Mouse (Mus musculus) kidney, embryonic 14.5 days (tissue): ENCODE measurements at regions not wholly inside any gene's neighbourhood (a gene's known extent, or its start where the extent isn't known, plus 50 kb on each side); places are given as distances from the start of the nearest gene placed in this dataset.
"Not testable (repeated sequence)": the region's sequence is repeated elsewhere in the genome, so short reads cannot be mapped to it uniquely, and the experiment has no call there.

ENCODE experiments used
- ATAC-seq: fragments of 200-750 bp; cut with Nextera tagmentation; 2 replicates; pipeline ENCODE4 v1.8.0; 2017; ENCODE audit warnings: moderate number of reproducible peaks, mild to moderate bottlenecking, moderate TSS enrichment, moderate library complexity; ENCODE audit not compliant: low FRiP score, low TSS enrichment
- H3K27ac ChIP-seq: fragments of 300-500 bp; sonication (generic); 2 replicates; pipeline ENCODE4 v1.5.1; 2014; ENCODE audit warnings: low read depth, mild to moderate bottlenecking, low read length, moderate library complexity, mixed read lengths
- H3K27me3 ChIP-seq: fragments of 300-500 bp; sonication (generic); 2 replicates; pipeline ENCODE4 v1.6.1; 2014; ENCODE audit warnings: mild to moderate bottlenecking, low read length; ENCODE audit not compliant: control insufficient read depth, insufficient read depth
- H3K36me3 ChIP-seq: fragments of 300-500 bp; sonication (generic); 2 replicates; pipeline ENCODE4 v1.6.1; 2014; ENCODE audit warnings: low read length, mixed read lengths; ENCODE audit not compliant: control insufficient read depth, insufficient read depth
- H3K4me1 ChIP-seq: fragments of 300-500 bp; sonication (generic); 2 replicates; pipeline ENCODE4 v1.6.1; 2014; ENCODE audit warnings: low read length, mixed read lengths; ENCODE audit not compliant: control insufficient read depth, insufficient read depth
- H3K4me2 ChIP-seq: fragments of 300-500 bp; sonication (generic); replicated peaks from 2 replicates; pipeline ENCODE4 v1.6.1; 2014; ENCODE audit warnings: low read depth, mild to moderate bottlenecking, low read length
- H3K4me3 ChIP-seq: fragments of 300-500 bp; sonication (generic); 2 replicates; pipeline ENCODE4 v1.5.1; 2014; ENCODE audit warnings: mild to moderate bottlenecking, low read length
- H3K9ac ChIP-seq: fragments of 300-500 bp; sonication (generic); 2 replicates; pipeline ENCODE4 v1.6.1; 2014; ENCODE audit warnings: low read depth, mild to moderate bottlenecking, low read length, moderate library complexity
- H3K9me3 ChIP-seq: fragments of 300-500 bp; sonication (generic); 2 replicates; pipeline ENCODE4 v1.6.1; 2016; ENCODE audit warnings: low read length; ENCODE audit not compliant: control insufficient read depth
- WGBS: fragments of 180-500 bp; shearing (Covaris S2); extraction: QIAGEN DNeasy Blood & Tissue Kit; methylation state at CpG from one replicate; pipeline ENCODE4 v1.1.7; 2014; 5-methylcytosine and 5-hydroxymethylcytosine counted together

DNA sequence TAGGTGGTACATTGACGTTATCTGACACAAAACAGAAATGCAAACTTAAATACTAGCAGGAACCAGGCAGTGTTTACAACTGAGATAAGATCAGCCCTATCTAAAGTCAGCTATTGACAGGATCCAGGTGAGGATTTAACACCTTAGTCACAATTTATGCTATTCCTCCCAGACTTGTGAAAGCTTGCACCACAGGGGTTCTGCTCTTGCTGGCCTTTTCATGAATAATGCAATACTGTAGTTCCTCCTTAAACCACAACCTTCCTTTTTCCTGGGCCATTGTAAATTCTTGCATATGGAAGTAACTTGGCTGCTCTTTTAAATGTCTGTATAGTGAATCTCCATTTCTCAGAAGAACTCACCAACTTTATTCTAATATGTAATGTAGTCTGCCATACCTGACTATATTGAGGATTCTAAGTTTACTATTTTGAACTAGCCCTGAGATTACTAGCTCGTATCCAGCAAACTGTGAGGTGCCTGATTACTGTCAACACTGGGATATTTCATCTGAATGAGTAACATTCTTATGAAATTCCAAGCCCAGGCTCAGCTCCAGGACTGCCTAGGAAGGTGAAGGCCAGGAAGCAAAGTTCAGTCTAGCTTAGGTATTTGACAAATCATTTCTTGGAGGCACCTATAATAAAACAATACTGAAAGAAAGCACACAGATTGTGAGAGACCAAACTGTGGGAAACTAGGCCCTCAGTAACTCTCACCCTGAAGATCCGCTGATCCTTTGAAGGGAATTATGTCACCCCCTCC lies 1019.2 kb upstream of the Cntn5 start:
- 93% methylated on average over 3 of the region's 3 CpGs for WGBS
- not testable (repeated sequence) for H3K4me2 ChIP-seq, H3K27ac ChIP-seq, H3K27me3 ChIP-seq, H3K36me3 ChIP-seq, H3K4me3 ChIP-seq, ATAC-seq, H3K9me3 ChIP-seq, H3K4me1 ChIP-seq, H3K9ac ChIP-seq

DNA sequence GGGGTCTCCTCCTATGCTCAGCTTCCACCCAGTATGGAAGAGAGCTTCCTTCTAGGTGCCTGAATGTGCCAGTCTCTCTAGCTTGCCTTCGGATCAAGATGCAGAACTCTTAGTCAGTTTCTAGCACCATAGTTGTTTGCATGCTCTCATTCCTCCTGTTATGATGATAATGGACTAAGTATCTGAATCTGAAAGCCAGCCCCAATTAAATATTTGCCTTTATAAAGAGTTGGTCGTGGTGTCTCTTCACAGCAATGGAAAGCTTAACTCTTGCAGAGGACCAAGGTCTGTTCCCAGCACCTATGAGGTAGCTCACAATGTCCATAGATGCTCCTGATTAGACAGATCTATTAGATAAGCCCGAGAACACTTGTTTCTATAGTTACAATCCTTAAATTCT lies 1015.7 kb upstream of the Cntn5 start:
- H3K9me3 ChIP-seq, result 0 out of 2 replicates have a peak, but pooled peaks cover 7% of the 10 kb centered on the region
- H3K9ac ChIP-seq, result no peak overlapping the region
- ATAC-seq, result no peak
- H3K36me3 ChIP-seq, result no peaks in the 10 kb centered on the region
- no peak overlapping the region for H3K4me3 ChIP-seq
- no peak overlapping the region for H3K27ac ChIP-seq
- no peak overlapping the region for H3K4me2 ChIP-seq
- H3K27me3 ChIP-seq, result no peaks in the 10 kb centered on the region
- WGBS, result 75% methylated on average over 3 of the region's 3 CpGs
- no peaks in the 10 kb centered on the region for H3K4me1 ChIP-seq

DNA sequence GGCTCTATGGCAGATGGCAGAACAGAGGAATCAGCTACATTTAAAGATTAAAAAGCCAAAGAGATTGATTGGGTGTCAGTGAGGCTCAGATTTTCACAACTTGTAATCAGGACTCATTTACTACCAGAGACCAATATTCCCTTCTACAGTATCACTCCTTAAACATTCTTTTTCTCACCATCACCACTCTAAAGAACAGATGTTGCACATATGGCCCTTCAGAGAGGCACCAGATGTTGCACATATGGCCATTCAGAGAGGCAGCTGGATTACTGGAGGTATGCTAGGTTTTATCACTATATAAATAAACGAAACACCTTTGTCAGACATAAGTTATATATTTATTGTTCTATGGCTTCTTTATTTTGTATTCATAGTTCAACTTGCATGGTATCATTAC lies 993.7 kb upstream of the Cntn5 start:
- no peak overlapping the region for H3K4me3 ChIP-seq
- no peak overlapping the region for H3K27ac ChIP-seq
- no peaks in the 10 kb centered on the region for H3K27me3 ChIP-seq
- ATAC-seq, result no peak
- WGBS, result 70% methylated on average over 1 of the region's 1 CpGs
- no peaks in the 10 kb centered on the region for H3K4me1 ChIP-seq
- H3K9ac ChIP-seq, result no peak overlapping the region
- H3K4me2 ChIP-seq, result no peak overlapping the region
- no peaks in the 10 kb centered on the region for H3K36me3 ChIP-seq
- H3K9me3 ChIP-seq, result no peaks in the 10 kb centered on the region

DNA sequence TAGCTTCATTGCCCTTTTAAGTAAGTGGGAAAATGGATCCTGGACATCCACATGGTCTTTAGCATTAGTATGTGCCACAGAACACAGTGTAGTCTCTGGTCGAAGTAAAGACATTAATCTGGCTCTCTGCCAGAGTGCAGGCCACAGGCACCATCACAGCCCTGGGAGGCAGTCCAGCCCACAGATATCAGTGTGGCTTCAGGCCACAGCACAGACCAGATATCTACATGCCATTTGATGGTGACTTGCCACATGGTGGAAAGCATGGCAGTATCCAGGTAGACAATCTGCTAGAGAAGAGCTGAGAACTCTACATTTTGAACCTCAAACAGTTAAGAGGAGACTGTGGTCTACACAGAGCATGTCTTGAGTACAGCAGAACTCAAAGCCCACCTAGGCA lies 981.2 kb upstream of the Cntn5 start:
- Histone ChIP-seq H3K4me1 (no peaks in the 10 kb centered on the region), H3K27ac (no peak overlapping the region), H3K4me2 (no peak overlapping the region), H3K9me3 (no peaks in the 10 kb centered on the region), H3K36me3 (no peaks in the 10 kb centered on the region), H3K4me3 (no peak overlapping the region), H3K27me3 (no peaks in the 10 kb centered on the region), H3K9ac (no peak overlapping the region)
- ATAC-seq, result no peak
- WGBS, result 81% methylated on average over 1 of the region's 1 CpGs

DNA sequence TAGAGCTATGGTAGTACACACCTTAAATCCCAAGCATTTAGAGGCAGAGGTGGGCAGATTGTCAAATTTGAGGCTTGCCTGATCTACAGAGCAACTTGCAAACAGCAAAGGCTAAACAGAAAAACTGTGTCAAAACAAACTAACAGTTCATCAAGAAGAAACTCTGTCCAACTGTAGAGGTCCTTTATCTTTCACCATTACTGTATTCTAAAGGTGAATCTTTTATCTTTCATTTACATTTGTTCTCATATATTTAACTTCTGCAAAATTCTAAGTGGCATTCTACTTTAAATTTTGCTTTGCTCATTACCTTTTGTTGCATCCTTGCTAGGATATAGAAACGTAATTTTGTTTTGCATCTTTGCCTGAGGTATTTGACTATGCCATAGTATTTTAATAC lies 967.5 kb upstream of the Cntn5 start:
- Histone ChIP-seq H3K4me1 (no peaks in the 10 kb centered on the region), H3K9me3 (no peaks in the 10 kb centered on the region), H3K27ac (no peak overlapping the region), H3K9ac (no peak overlapping the region), H3K36me3 (no peaks in the 10 kb centered on the region), H3K4me3 (no peak overlapping the region), H3K27me3 (no peaks in the 10 kb centered on the region), H3K4me2 (no peak overlapping the region)
- ATAC-seq, result no peak
- WGBS, result 86% methylated on average over 1 of the region's 1 CpGs

DNA sequence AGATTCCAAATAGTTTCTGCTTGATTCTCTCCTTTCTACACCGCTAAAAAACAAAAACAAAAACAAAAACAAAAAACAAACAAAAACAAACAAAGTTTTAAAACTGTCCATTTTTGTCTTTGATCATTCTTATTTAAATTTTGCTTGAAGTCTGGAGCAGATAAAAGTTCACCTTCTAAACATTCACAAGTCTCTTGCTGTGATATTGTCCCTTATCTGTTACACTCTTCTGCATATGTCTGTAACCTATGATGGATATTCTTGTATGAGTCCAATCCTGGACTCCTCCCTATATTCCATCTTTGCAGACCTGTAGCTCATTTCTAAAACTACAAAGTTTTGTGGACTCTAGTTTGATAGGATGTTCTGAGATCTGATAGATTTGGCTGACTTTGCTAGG lies 966.9 kb upstream of the Cntn5 start:
- no peaks in the 10 kb centered on the region for H3K4me1 ChIP-seq
- H3K27ac ChIP-seq, result no peak overlapping the region
- ATAC-seq, result no peak
- no peak overlapping the region for H3K4me3 ChIP-seq
- no peak overlapping the region for H3K9ac ChIP-seq
- H3K36me3 ChIP-seq, result no peaks in the 10 kb centered on the region
- 87% methylated on average over 1 of the region's 1 CpGs for WGBS
- H3K9me3 ChIP-seq, result no peaks in the 10 kb centered on the region
- no peaks in the 10 kb centered on the region for H3K27me3 ChIP-seq
- no peak overlapping the region for H3K4me2 ChIP-seq

DNA sequence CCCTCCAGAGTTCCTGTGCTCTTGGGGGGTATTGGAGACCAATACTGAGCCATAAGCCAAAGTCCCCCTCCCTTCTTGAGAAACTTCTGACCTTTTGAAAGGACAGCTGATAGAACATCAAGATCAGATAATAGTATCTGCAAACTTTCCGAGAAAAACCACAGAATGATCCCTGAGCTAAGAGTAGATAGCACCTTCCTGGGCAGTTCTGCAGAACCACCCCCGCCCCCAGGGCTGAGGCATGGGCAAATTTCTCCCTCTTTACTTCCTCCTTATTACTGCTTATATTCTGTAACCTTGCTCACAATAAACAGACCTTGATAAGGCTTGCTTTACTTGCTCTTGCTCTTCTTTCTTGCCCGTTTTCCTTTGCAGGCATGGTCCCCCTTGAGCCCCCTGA lies 944.1 kb upstream of the Cntn5 start:
- not testable (repeated sequence) for H3K4me1 ChIP-seq, H3K27me3 ChIP-seq, H3K4me2 ChIP-seq, H3K27ac ChIP-seq, H3K9ac ChIP-seq, H3K36me3 ChIP-seq, H3K4me3 ChIP-seq, H3K9me3 ChIP-seq, ATAC-seq
- WGBS, result 84% methylated on average over 3 of the region's 3 CpGs
